Mouse (Mus musculus) hindbrain, embryonic 16.5 days (tissue): ENCODE results near the gene Cygb. TPM values are rescaled to one million over a fixed set of nuclear protein-coding genes. Genes with fewer than 3 reads are reported as not detected.
A peak's percentile ranks its signal among the peaks of the same experiment; 100 is the strongest.
"Not testable (repeated sequence)": the region's sequence is repeated elsewhere in the genome, so short reads cannot be mapped to it uniquely, and the experiment has no call there.

Experiments
- ATAC-seq: fragments of 200-750 bp; cut with Nextera tagmentation; 2 replicates; pipeline ENCODE4 v1.8.0; 2017; ENCODE audit warnings: moderate TSS enrichment, moderate library complexity
- H3K27ac ChIP-seq: fragments of 300-500 bp; sonication (generic); 2 replicates; pipeline ENCODE4 v1.5.1; 2014; ENCODE audit warnings: low read depth, mild to moderate bottlenecking, control low read depth, low read length, moderate library complexity
- H3K27me3 ChIP-seq: fragments of 300-500 bp; sonication (generic); replicated peaks from 2 replicates; pipeline ENCODE4 v1.6.1; 2014; ENCODE audit warnings: low read length; ENCODE audit not compliant: control insufficient read depth, insufficient read depth
- H3K36me3 ChIP-seq: fragments of 300-500 bp; sonication (generic); 2 replicates; pipeline ENCODE4 v1.6.1; 2014; ENCODE audit warnings: mild to moderate bottlenecking, low read length, moderate library complexity, mixed read lengths; ENCODE audit not compliant: control insufficient read depth, insufficient read depth
- H3K4me1 ChIP-seq: fragments of 300-500 bp; sonication (generic); 2 replicates; pipeline ENCODE4 v1.6.1; 2014; ENCODE audit warnings: low read depth, low read length; ENCODE audit not compliant: control insufficient read depth, insufficient read depth
- H3K4me2 ChIP-seq: fragments of 300-500 bp; sonication (generic); 2 replicates; pipeline ENCODE4 v1.6.1; 2014; ENCODE audit warnings: mild to moderate bottlenecking, low read length, control low read depth, moderate library complexity
- H3K4me3 ChIP-seq: fragments of 300-500 bp; sonication (generic); 2 replicates; pipeline ENCODE4 v1.5.1; 2014; ENCODE audit warnings: mild to moderate bottlenecking, low read length, control low read depth, moderate library complexity
- H3K9ac ChIP-seq: fragments of 300-500 bp; sonication (generic); 2 replicates; pipeline ENCODE4 v1.6.1; 2014; ENCODE audit warnings: low read depth, mild to moderate bottlenecking, control low read depth, low read length, moderate library complexity
- H3K9me3 ChIP-seq: fragments of 300-500 bp; sonication (generic); 2 replicates; pipeline ENCODE4 v1.6.1; 2014; ENCODE audit warnings: mild to moderate bottlenecking, low read length, moderate library complexity; ENCODE audit not compliant: control insufficient read depth
- WGBS: fragments of 180-500 bp; shearing (Covaris S2); extraction: QIAGEN DNeasy Blood & Tissue Kit; methylation state at CpG from one replicate; pipeline ENCODE4 v1.1.7; 2014; 5-methylcytosine and 5-hydroxymethylcytosine counted together
- polyA plus RNA-seq: library from polyadenylated mRNA; unstranded; fragments of >200 nt; fragmentation: Nextera tagmentation; extraction: Ambion mirVana; gene quantifications from 2 replicates; pipeline ENCODE4 v1.2.1, GENCODE M21; 2015

Cygb gene
- polyA plus RNA-seq, 1 experiment from 2014 or later: 37.4 TPM

GRCm38 (mm10) chr11:116615735-116616437, 38.2 kb downstream of the Cygb start:
- 59% methylated on average over 13 of the region's 15 CpGs for WGBS
- Histone ChIP-seq H3K27ac (0 out of 2 replicates have a peak overlapping the region, but pooled peaks have one; percentile 1), H3K4me3 (no peak overlapping the region), H3K4me1 (peaks cover 15% of the 10 kb centered on the region), H3K9me3 (no peaks in the 10 kb centered on the region), H3K36me3 (no peaks in the 10 kb centered on the region), H3K4me2 (no peak overlapping the region), H3K9ac (no peak overlapping the region), H3K27me3 (no peaks in the 10 kb centered on the region)
- no peak for ATAC-seq

GRCm38 (mm10) chr11:116613234-116613633, 40.9 kb downstream of the Cygb start:
- H3K9me3 ChIP-seq: no peaks in the 10 kb centered on the region
- no peak overlapping the region for H3K4me2 ChIP-seq
- no peak overlapping the region for H3K9ac ChIP-seq
- H3K4me1 ChIP-seq: no peaks in the 10 kb centered on the region
- no peak for ATAC-seq
- 87% methylated on average over 6 of the region's 6 CpGs for WGBS
- H3K27me3 ChIP-seq: no peaks in the 10 kb centered on the region
- H3K27ac ChIP-seq: no peak overlapping the region
- H3K4me3 ChIP-seq: no peak overlapping the region
- H3K36me3 ChIP-seq: no peaks in the 10 kb centered on the region

- Histone ChIP-seq H3K36me3 (no peaks in the 10 kb centered on the region), H3K9me3 (no peaks in the 10 kb centered on the region), H3K4me2 (no peak overlapping the region), H3K27me3 (no peaks in the 10 kb centered on the region), H3K9ac (no peak overlapping the region), H3K27ac (no peak overlapping the region), H3K4me3 (no peak overlapping the region), H3K4me1 (no peaks in the 10 kb centered on the region)
- WGBS: 94% methylated on average over 1 of the region's 1 CpGs
- ATAC-seq: no peak
Measured at GRCm38 (mm10) chr11:116612554-116612953, 41.6 kb downstream of the Cygb start.

GRCm38 (mm10) chr11:116611883-116612282, 42.2 kb downstream of the Cygb start:
- Histone ChIP-seq H3K9ac (no peak overlapping the region), H3K9me3 (no peaks in the 10 kb centered on the region), H3K36me3 (no peaks in the 10 kb centered on the region), H3K4me1 (no peaks in the 10 kb centered on the region), H3K4me2 (no peak overlapping the region), H3K4me3 (no peak overlapping the region), H3K27ac (no peak overlapping the region), H3K27me3 (no peaks in the 10 kb centered on the region)
- WGBS: 92% methylated on average over 9 of the region's 9 CpGs
- no peak for ATAC-seq

GRCm38 (mm10) chr11:116611168-116611567, 42.9 kb downstream of the Cygb start:
- not testable (repeated sequence) for H3K4me1 ChIP-seq, H3K27ac ChIP-seq, ATAC-seq, H3K36me3 ChIP-seq, H3K9me3 ChIP-seq, H3K27me3 ChIP-seq, H3K4me2 ChIP-seq, H3K4me3 ChIP-seq, H3K9ac ChIP-seq
- WGBS: 86% methylated on average over 9 of the region's 9 CpGs

GRCm38 (mm10) chr11:116609965-116610630, 44.0 kb downstream of the Cygb start:
- 82% methylated on average over 15 of the region's 15 CpGs for WGBS
- no peaks in the 10 kb centered on the region for H3K36me3 ChIP-seq
- no peak overlapping the region for H3K4me2 ChIP-seq
- H3K27ac ChIP-seq: no peak overlapping the region
- no peak overlapping the region for H3K4me3 ChIP-seq
- no peaks in the 10 kb centered on the region for H3K4me1 ChIP-seq
- ATAC-seq: no peak
- H3K27me3 ChIP-seq: no peaks in the 10 kb centered on the region
- no peak overlapping the region for H3K9ac ChIP-seq
- H3K9me3 ChIP-seq: no peaks in the 10 kb centered on the region

- Histone ChIP-seq H3K27ac (no peak overlapping the region), H3K27me3 (no peaks in the 10 kb centered on the region), H3K4me3 (no peak overlapping the region), H3K9me3 (no peaks in the 10 kb centered on the region), H3K36me3 (no peaks in the 10 kb centered on the region), H3K4me1 (no peaks in the 10 kb centered on the region), H3K4me2 (no peak overlapping the region), H3K9ac (no peak overlapping the region)
- 94% methylated on average over 3 of the region's 3 CpGs for WGBS
- ATAC-seq: no peak
Measured at GRCm38 (mm10) chr11:116607717-116608116, 46.4 kb downstream of the Cygb start.

GRCm38 (mm10) chr11:116604097-116604496, 50.0 kb downstream of the Cygb start:
- no peaks in the 10 kb centered on the region for H3K4me1 ChIP-seq
- no peaks in the 10 kb centered on the region for H3K36me3 ChIP-seq
- H3K4me3 ChIP-seq: no peak overlapping the region
- no peak overlapping the region for H3K27ac ChIP-seq
- H3K9ac ChIP-seq: no peak overlapping the region
- no peaks in the 10 kb centered on the region for H3K27me3 ChIP-seq
- whole genome bisulfite sequencing: 92% methylated on average over 12 of the region's 12 CpGs
- no peaks in the 10 kb centered on the region for H3K9me3 ChIP-seq
- ATAC-seq: no peak
- H3K4me2 ChIP-seq: no peak overlapping the region

GRCm38 (mm10) chr11:116603339-116603738, 50.8 kb downstream of the Cygb start:
- 91% methylated on average over 10 of the region's 10 CpGs for WGBS
- no peak overlapping the region for H3K4me2 ChIP-seq
- H3K4me1 ChIP-seq: no peaks in the 10 kb centered on the region
- no peak overlapping the region for H3K27ac ChIP-seq
- H3K9ac ChIP-seq: no peak overlapping the region
- no peaks in the 10 kb centered on the region for H3K36me3 ChIP-seq
- no peaks in the 10 kb centered on the region for H3K27me3 ChIP-seq
- no peak for ATAC-seq
- H3K4me3 ChIP-seq: no peak overlapping the region
- no peaks in the 10 kb centered on the region for H3K9me3 ChIP-seq
